Mouse (Mus musculus) brain, adult 10 weeks (tissue): Measurements from ENCODE around the gene Mypn. TPM values are rescaled to one million over a fixed set of nuclear protein-coding genes. Genes with fewer than 3 reads are reported as not detected.

Source experiments
- polyA plus RNA-seq: library from polyadenylated mRNA; stranded (reverse); fragments of 350-450 nt; fragmentation: Illumina TruSeq; extraction: RNeasy Lipid Tissue Mini Kit (QIAGEN cat#74804); gene quantifications from one replicate; pipeline ENCODE4 v1.2.3, GENCODE M21; 2015; ENCODE audit warnings: low read depth, low replicate concordance

Gene Mypn
- polyA plus RNA-seq = 1.1 TPM

DNA sequence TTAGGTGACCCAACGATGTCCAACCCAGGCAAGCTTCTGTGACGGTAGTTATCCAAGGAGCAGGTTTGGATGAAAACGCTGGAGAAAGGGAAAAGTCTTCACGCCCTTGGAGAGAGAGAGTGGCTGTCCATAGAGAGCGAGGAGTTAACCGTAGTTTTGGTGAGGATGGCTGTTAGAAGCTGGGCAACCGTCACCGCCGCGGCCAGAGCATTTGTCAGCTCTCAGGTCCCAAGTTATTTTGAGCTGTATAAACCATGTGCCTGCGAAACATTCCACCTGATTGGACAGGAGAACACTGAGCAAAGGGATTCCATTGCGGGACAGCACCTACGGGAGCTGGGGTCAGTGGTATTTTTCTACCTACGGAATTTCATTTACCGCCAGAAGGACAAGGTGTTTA lies at the start of gene Mypn:
Mypn (minus strand) TSS at position 225 of the 400 bp plus-strand sequence.

DNA sequence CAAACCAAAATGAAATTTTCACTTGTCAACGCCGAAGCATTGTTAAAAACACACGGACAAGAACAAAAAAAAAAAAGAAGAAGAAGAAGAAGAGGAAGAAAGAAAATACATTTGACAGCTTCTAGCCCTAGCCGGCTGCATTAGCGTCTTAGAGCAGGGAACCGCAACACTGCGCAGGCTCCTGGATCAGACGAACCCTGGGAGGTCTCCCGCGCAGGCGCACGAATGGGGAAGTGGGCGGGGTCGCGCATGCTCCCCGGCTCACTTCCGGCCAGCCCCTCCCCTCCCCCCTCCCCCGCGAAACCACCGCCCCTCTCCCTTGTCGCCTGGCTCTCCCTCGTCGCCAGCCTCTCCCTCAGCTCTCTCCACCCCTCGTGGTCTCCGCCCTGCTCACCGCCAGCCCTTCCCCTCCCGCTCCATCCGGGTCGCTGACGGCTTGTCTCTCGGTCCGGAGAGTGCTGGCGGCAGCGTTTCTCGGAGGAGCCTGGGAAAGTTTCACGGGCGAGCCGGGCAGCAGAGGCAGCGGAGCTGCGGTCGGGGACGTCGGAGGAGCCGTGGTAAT lies 39.8 kb upstream of the Mypn start, which contains the start of gene Herc4:
Herc4 (plus strand) TSS at position 318 of the 562 bp plus-strand sequence.

DNA sequence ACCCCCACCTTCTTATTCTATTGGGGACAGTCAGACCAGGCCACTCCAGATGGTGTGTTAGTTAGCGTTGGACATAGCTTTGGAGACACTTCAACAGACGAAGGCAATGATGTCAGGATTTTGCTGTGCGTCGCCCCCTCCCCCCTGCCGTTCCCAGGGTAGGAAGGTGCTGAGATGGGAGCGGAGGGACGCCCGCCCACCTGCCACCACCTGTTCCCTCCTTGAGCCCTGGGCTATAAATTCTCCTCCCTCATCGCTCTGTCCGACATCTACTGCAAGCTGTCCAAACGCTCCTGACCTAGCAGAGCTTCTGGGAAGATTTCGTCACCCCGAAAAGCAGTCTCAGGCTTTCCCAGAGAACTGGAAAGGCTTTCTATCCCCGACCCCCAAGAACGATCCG lies 104.2 kb downstream of the Mypn start, which contains the start of gene Atoh7:
Atoh7 (plus strand) TSS at position 131 of the 400 bp plus-strand sequence.

Other genes starting within 250 kb of the Mypn start
- gene Rufy2, start 223.7 kb downstream of the Mypn start, polyA plus RNA-seq = 64.2 TPM
- 52.7 TPM for gene Hnrnph3, start 179.7 kb downstream of the Mypn start, polyA plus RNA-seq
- gene Pbld2, start 179.6 kb downstream of the Mypn start, polyA plus RNA-seq = 2.4 TPM
- gene Pbld1, start 143.8 kb downstream of the Mypn start, polyA plus RNA-seq = 0.83 TPM
- 3.4 TPM for gene Atoh7, start 104.3 kb downstream of the Mypn start, polyA plus RNA-seq
- 41.3 TPM for gene Herc4, start 39.9 kb upstream of the Mypn start, polyA plus RNA-seq
- 12.0 TPM for gene Sirt1, start 177.8 kb upstream of the Mypn start, polyA plus RNA-seq
- gene Dnajc12, start 178.5 kb upstream of the Mypn start, polyA plus RNA-seq = 36.1 TPM
- not detected for gene Gm7075, start 217.8 kb upstream of the Mypn start, polyA plus RNA-seq
- 1.8 TPM for gene Ctnna3, start 226.1 kb upstream of the Mypn start, polyA plus RNA-seq